In the genomic region with DNA sequence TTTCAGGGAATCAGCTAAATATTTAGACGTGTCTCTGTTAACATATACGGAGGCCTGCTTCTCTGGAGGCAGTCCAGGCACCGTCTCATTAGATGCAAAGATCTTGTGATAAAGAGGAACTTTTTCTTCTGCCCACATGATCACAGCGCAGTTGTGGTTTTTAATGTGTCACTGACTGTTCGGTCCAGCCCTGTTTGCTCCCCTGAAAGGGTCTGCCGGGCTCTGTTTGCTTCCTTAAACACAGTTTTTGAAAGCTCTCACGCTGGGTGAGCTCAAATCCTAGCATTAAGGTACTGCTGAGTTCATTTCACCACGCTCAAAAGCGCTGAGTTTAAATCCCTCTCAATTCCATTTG, we compare ENCODE assay signal across 8 mouse cellular contexts. TPM values are rescaled to one million over a fixed set of nuclear protein-coding genes. Genes with fewer than 3 reads are reported as not detected.
DNase-seq lines count a peak whose midpoint lies in the region; ATAC-seq lines count a peak whose summit lies in the region.

No protein-coding gene starts in this region.

- peaks cover 21% of the 10 kb centered on the region for H3K4me1 ChIP-seq in embryonic facial prominence, embryonic 15.5 days
- peaks cover 37% of the 10 kb centered on the region for H3K4me1 ChIP-seq in limb, embryonic 13.5 days

- no peak for ATAC-seq in embryonic facial prominence, embryonic 15.5 days (ENCODE audit: insufficient number of reproducible peaks, low FRiP score, low TSS enrichment, low read depth)
- ATAC-seq in limb, embryonic 13.5 days (ENCODE audit: low FRiP score, low read depth), result no peak

- peak; percentile 21 for DNase-seq in layer of hippocampus, adult 11-12 months (ENCODE audit: low spot score)
- DNase-seq in layer of hippocampus, adult 8-10 months (ENCODE audit: low spot score in 2 of 2), result no peak
- peak; percentile 47 to 57 for DNase-seq in natural killer cell, adult 2 months (ENCODE audit: low spot score in 2 of 2)
- DNase-seq in kidney, postnatal 25 days, result no peak
- no peak for DNase-seq in layer of hippocampus, postnatal 36 days
- DNase-seq in right cerebral cortex, postnatal 14 days, result no peak

- peak overlapping the region; percentile 34; the same call in 1 of the 2 replicates for H3K4me2 ChIP-seq in embryonic facial prominence, embryonic 15.5 days (replicated peaks)
- H3K4me2 ChIP-seq in limb, embryonic 13.5 days (replicated peaks), result peak overlapping the region; percentile 45

- no peak overlapping the region for H3K4me3 ChIP-seq in embryonic facial prominence, embryonic 15.5 days (replicated peaks)
- no peak overlapping the region for H3K4me3 ChIP-seq in limb, embryonic 13.5 days

- WGBS in embryonic facial prominence, embryonic 15.5 days, result 15% methylated on average over 9 of the region's 9 CpGs
- WGBS in limb, embryonic 13.5 days, result 8% methylated on average over 9 of the region's 9 CpGs

- no peaks in the 10 kb centered on the region for H3K9me3 ChIP-seq in embryonic facial prominence, embryonic 15.5 days (replicated peaks)
- no peaks in the 10 kb centered on the region for H3K9me3 ChIP-seq in limb, embryonic 13.5 days

- H3K9ac ChIP-seq in embryonic facial prominence, embryonic 15.5 days, result no peak overlapping the region
- H3K9ac ChIP-seq in limb, embryonic 13.5 days, result no peak overlapping the region

- no peaks in the 10 kb centered on the region for H3K27me3 ChIP-seq in embryonic facial prominence, embryonic 15.5 days
- peaks cover 8% of the 10 kb centered on the region; the same call in 1 of the 2 replicates for H3K27me3 ChIP-seq in limb, embryonic 13.5 days

- H3K36me3 ChIP-seq in embryonic facial prominence, embryonic 15.5 days, result no peaks in the 10 kb centered on the region
- no peaks in the 10 kb centered on the region for H3K36me3 ChIP-seq in limb, embryonic 13.5 days

- 0 out of 2 replicates have a peak overlapping the region, but pooled peaks have one; percentile 5 for H3K27ac ChIP-seq in embryonic facial prominence, embryonic 15.5 days (replicated peaks)
- no peak overlapping the region for H3K27ac ChIP-seq in limb, embryonic 13.5 days

RNA-seq across cellular contexts. Expression of a gene that starts 59.3 kb away (rescaled TPM):
- under 1 TPM; 0.23 to 0.96 (median 0.59) TPM for total RNA-seq in layer of hippocampus, adult 8-10 months (2022)
- 0.80 and 1.8 TPM in 2 replicates for polyA plus RNA-seq in embryonic facial prominence, embryonic 15.5 days (2015; fragmentation: Nextera tagmentation; extraction: Ambion mirVana)
- polyA plus RNA-seq in limb, embryonic 13.5 days (2015; fragmentation: Nextera tagmentation; extraction: Ambion mirVana), result 0.15 and 0.43 TPM in 2 replicates
- under 1 TPM in 1 of 2 experiments, not detected in 1; 0.91 TPM for total RNA-seq in layer of hippocampus, postnatal 36 days (2021)

Comparison
In these comparisons a context has a peak if more than half of its experiments do, and no peak if none do; other contexts are left out.
1. DNase-seq: peak in layer of hippocampus, adult 11-12 months (single experiment) and natural killer cell, adult 2 months (2 of 2); none in layer of hippocampus, adult 8-10 months (0 of 2), kidney, postnatal 25 days (0 of 2), layer of hippocampus, postnatal 36 days (0 of 2) and right cerebral cortex, postnatal 14 days (single experiment).